Mouse (Mus musculus): ENCODE data around the gene Zfp286.

- TF ChIP-seq CTCF (IDR thresholded peaks at IDR 0.05; ENCODE audit: extremely low read depth, insufficient read depth, low read length) (no peak), POLR2A (IDR thresholded peaks at IDR 0.05; ENCODE audit: extremely low read depth, insufficient read depth, low read length) (no peak)
These were observed 30.8 kb downstream of the Zfp286 start for GRCm38 (mm10) chr11:62758491-62758890.
